Mouse (Mus musculus): ENCODE measurements at regions not wholly inside any gene's neighbourhood (a gene's known extent, or its start where the extent isn't known, plus 50 kb on each side); places are given as distances from the start of the nearest gene placed in this dataset.
"Not testable (repeated sequence)": the region's sequence is repeated elsewhere in the genome, so short reads cannot be mapped to it uniquely, and the experiment has no call there.

DNA sequence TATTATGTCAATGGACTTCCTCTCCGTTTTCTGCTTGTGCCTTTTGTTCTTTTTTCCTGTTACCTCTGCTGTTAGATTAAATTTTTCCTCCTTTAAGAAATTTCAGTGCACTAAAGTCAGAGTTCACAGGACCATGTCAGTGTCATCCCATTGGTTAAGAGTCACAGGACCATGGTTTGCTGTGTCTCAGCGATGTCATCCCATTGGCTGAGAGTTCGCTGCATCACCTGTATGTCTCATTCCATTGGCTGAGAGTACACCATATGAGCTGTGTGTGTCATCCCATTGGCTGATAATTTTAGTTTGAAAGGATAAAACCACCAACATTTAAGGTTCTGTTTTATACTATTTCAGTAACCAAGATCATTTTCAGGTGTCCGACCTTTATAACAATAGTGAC, 50.7 kb upstream of the Jade1 start:
- DNase-seq (ENCODE audit: low spot score in 2 of 2), result no peak

GRCm38 (mm10) chr3:41502161-41502560, 53.4 kb upstream of the Jade1 start:
- DNase-seq (ENCODE audit: low spot score in 2 of 2), result no peak

- DNase-seq (ENCODE audit: low spot score in 2 of 2), result not testable (repeated sequence)
Measured at GRCm38 (mm10) chr3:41501639-41502038, 53.9 kb upstream of the Jade1 start.

- DNase-seq (ENCODE audit: low spot score in 2 of 2), result no peak
Measured at GRCm38 (mm10) chr3:41501124-41501523, 54.4 kb upstream of the Jade1 start.

DNA sequence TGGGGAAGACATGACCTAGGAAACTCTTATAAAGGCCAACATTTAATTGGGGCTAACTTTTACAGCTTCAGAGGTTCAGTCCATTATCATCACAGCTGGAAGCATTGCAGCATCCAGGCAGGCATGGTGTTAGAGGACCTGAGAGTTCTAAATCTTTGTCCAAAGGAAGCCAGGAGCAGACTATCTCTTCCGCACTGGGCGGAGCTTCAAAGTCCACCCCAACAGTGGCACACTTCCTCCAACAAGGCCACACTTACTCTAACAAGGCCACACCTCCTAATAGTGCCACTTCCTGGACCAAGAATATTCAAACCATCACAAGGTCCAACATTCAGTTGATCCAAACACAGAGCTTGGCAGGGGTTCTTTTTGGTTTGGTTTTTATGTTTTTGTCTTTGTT, 55.9 kb upstream of the Jade1 start:
- no peak for DNase-seq (ENCODE audit: low spot score in 2 of 2)

DNA sequence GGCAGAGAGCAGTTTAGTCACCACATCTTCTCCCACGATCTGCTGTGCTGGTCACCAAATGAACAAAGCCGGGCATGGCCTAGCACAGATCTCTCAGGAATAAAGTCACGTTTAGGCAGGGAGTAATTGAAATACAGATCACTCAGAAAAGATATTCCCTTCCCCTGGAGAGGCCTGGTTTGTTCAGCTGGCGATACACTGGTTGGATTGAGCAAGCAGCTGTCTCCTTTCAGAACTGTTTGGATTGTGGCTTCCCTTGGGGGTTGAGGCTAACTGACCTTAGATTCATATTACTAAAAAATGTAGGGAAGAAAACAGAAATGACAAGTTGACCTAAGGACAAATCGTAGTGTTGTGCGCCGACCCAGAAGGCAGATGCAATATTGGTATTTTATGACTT, 56.7 kb upstream of the Jade1 start:
- no peak for DNase-seq (ENCODE audit: low spot score in 2 of 2)

- no peak for DNase-seq (ENCODE audit: low spot score in 2 of 2)
Measured at GRCm38 (mm10) chr3:41497771-41498170, 57.8 kb upstream of the Jade1 start.

- DNase-seq (ENCODE audit: low spot score in 2 of 2), result no peak
Measured at GRCm38 (mm10) chr3:41496931-41497710, 58.4 kb upstream of the Jade1 start.

- no peak for DNase-seq (ENCODE audit: low spot score in 2 of 2)
Measured at GRCm38 (mm10) chr3:41495893-41496292, 59.6 kb upstream of the Jade1 start.

- no peak for DNase-seq (ENCODE audit: low spot score in 2 of 2)
Measured at GRCm38 (mm10) chr3:41495097-41495496, 60.4 kb upstream of the Jade1 start.

- no peak for DNase-seq (ENCODE audit: low spot score in 2 of 2)
Measured at GRCm38 (mm10) chr3:41493472-41493871, 62.1 kb upstream of the Jade1 start.

GRCm38 (mm10) chr3:41492727-41493392, 62.7 kb upstream of the Jade1 start:
- DNase-seq (ENCODE audit: low spot score in 2 of 2), result no peak

DNA sequence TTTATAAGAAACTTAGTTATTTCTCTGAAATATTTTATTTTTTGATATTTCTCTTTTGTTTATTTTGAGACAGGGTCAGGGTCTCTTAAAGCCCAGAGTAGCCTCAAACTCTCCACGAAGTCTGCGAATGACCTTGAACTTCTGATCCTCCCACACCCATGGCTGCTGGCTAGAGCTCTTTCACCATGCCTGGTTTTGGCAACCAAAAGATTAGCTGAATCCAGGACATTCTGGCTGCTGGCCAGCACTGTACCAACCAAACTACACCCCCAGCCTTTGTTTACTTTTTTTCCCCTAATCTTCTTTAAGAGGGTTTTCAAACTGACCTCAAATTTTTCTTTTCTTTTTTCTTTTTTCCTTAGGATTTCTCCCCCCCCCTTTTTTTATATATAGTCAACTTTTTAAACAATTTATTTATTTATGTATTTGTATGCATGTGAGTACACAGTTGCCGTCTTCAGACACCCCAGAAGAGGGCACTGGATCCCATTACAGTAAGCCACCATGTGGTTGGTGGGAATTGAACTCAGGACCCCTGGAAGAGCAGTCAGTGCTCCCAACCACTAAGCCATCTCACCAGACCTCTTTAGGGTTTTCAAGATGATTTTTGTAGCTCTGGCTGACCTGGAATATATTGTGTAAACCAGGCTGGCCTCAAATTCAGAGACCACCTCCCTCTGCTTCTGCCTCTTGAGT, 63.4 kb upstream of the Jade1 start:
- no peak for DNase-seq (ENCODE audit: low spot score in 2 of 2)

- DNase-seq (ENCODE audit: low spot score in 2 of 2), result no peak
Measured at GRCm38 (mm10) chr3:41491185-41491584, 64.3 kb upstream of the Jade1 start.

GRCm38 (mm10) chr3:41489998-41490397, 65.5 kb upstream of the Jade1 start:
- no peak for DNase-seq (ENCODE audit: low spot score in 2 of 2)

DNA sequence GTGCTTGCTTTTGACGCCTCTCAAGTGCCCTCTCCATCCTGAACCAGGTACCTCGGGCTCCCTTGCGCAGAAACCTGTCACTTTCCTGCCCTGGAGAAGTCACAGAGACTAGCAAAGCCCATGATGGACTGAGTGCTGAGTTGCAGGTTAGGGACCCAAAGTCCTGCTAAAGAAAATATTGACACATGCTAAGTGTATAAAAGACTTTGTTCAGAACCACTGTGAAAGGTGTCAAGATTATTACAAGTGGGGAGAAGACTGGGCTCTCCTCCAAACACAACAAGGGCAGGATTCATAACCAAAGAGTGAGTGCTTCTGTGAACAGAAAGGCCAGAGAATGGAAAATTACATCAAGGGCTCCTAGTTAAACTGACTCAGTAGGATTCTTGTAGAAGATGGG, 66.0 kb upstream of the Jade1 start:
- no peak for DNase-seq (ENCODE audit: low spot score in 2 of 2)

- DNase-seq (ENCODE audit: low spot score in 2 of 2), result no peak
Measured at GRCm38 (mm10) chr3:41488229-41488774, 67.2 kb upstream of the Jade1 start.

DNA sequence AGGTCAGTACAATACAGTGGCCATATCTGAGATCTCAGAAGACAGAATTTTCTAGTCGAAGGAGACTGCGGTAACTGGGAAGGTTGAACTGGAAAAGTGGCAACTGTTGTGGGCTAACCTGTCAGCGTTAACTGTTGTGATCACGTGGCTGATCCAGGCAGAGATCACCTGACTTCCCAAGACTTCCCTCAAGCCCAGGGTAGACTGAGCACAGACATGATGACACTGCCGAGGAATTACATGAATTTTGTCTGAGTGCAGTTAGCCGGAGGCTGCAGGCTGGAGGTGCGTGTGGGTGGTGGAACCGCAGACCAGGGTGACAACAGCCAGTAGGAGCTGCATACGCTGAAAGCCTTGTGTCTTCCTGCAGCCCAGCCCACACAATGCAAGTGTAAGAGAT, 70.6 kb upstream of the Jade1 start:
- DNase-seq (ENCODE audit: low spot score in 2 of 2), result no peak

DNA sequence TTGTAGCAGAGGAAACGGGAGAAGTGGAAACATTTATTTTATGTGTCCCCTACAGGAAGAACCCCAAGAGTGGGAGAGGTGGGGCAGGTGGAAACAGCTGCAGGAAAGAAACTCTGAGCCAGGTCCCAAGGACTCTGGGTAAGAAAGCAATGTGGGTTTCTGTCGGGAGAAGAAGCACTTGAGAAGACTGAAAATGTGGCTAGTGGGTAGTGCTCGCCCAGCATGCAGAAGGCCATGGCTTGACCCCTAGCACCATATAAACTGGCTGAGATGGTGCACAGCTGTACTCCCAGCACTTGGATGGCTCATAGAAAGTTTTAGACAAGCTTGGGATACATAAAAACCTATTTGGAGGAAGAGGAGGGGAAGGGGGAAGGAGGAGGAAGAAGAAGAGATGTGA, 71.9 kb upstream of the Jade1 start:
- DNase-seq (ENCODE audit: low spot score in 2 of 2), result no peak

DNA sequence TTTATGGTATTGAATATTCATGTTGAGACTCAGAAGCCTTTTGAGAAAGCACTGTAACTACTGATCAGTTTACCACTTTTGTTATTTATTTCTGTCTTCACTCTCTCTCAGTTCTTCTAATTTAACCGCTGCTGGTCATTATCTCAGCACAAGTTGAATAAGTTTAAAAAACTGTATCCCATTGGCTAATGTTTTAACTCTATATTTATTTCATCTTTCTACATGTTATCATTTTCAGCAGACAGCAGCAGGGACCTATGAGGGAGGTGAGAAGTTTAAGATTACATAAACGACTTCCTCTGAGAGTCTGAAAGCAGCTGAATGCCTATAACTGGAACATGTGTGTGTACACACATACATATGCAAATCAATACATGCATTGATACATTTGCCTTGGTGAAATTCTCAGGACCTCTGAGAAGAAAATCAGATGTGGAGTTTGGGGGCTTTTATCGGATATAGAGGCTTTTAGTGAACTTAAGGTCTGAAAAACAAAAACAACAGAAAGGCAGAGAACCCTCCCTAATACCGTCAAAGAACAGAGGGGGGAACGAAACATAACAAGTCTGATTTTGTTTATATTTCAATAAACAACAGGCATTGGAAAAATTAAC, 72.5 kb upstream of the Jade1 start:
- no peak for DNase-seq (ENCODE audit: low spot score in 2 of 2)

DNA sequence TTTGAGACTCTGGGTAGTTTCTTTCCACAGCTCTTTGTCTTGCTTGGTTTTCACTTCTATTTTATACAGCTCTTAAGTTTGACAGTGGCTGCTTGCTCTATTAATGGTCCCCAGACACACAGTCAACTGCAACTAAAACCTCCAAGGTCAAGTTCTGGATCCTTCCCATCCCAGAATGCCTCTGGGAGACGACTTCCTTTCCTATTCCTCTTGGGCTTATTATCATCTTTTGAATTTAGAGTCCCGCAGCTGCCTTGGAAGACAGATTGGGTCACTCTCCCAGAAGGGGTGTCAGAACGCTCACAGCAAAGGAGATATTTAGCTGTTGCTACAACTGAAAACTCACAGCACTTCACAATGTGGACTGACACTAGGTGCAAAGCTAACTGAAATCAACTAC, 75.3 kb upstream of the Jade1 start:
- no peak for DNase-seq (ENCODE audit: low spot score in 2 of 2)

- DNase-seq (ENCODE audit: low spot score in 2 of 2), result no peak
Measured at GRCm38 (mm10) chr3:41478971-41479370, 76.6 kb upstream of the Jade1 start.

Measured in layer of hippocampus, postnatal 14 days (tissue).